Mouse (Mus musculus) forebrain, embryonic 14.5 days (tissue): ENCODE results near the gene Ube2e2. TPM values are rescaled to one million over a fixed set of nuclear protein-coding genes. Genes with fewer than 3 reads are reported as not detected.

Source experiments
- ATAC-seq: fragments of 200-750 bp; cut with Nextera tagmentation; 2 replicates; pipeline ENCODE4 v1.8.0; 2017; ENCODE audit warnings: mild to moderate bottlenecking, moderate library complexity
- DNase-seq: peaks from one replicate; pipeline ENCODE4 v3.0.0-alpha.2; 2015; ENCODE audit warnings: low spot score
- H3K27ac ChIP-seq: fragments of 300-500 bp; sonication (generic); 2 replicates; pipeline ENCODE4 v1.5.1; 2014; ENCODE audit warnings: low read depth, mild to moderate bottlenecking, control low read depth, low read length, moderate library complexity
- H3K27me3 ChIP-seq: fragments of 300-500 bp; sonication (generic); replicated peaks from 2 replicates; pipeline ENCODE4 v1.6.1; 2014; ENCODE audit warnings: low read length, control low read depth, mixed read lengths; ENCODE audit not compliant: control insufficient read depth, insufficient read depth
- H3K36me3 ChIP-seq: fragments of 300-500 bp; sonication (generic); 2 replicates; pipeline ENCODE4 v1.6.1; 2014; ENCODE audit warnings: low read length, control low read depth; ENCODE audit not compliant: control insufficient read depth, insufficient read depth
- H3K4me1 ChIP-seq: fragments of 300-500 bp; sonication (generic); 2 replicates; pipeline ENCODE4 v1.6.1; 2014; ENCODE audit warnings: antibody characterized with exemption, low read length, control low read depth; ENCODE audit not compliant: control insufficient read depth, insufficient read depth
- H3K4me2 ChIP-seq: fragments of 300-500 bp; sonication (generic); 2 replicates; pipeline ENCODE4 v1.6.1; 2014; ENCODE audit warnings: mild to moderate bottlenecking, control low read depth, low read length
- H3K4me3 ChIP-seq: fragments of 300-500 bp; sonication (generic); 2 replicates; pipeline ENCODE4 v1.5.1; 2014; ENCODE audit warnings: low read depth, low read length, control low read depth
- H3K9ac ChIP-seq: fragments of 300-500 bp; sonication (generic); 2 replicates; pipeline ENCODE4 v1.6.1; 2014; ENCODE audit warnings: mild to moderate bottlenecking, low read length, control low read depth, moderate library complexity
- H3K9me3 ChIP-seq: fragments of 300-500 bp; sonication (generic); replicated peaks from 2 replicates; pipeline ENCODE4 v1.6.1; 2016; ENCODE audit warnings: low read length, control low read depth, mixed read lengths; ENCODE audit not compliant: control insufficient read depth
- WGBS: fragments of 180-500 bp; shearing (Covaris S2); extraction: QIAGEN DNeasy Blood & Tissue Kit; methylation state at CpG from one replicate; pipeline ENCODE4 v1.1.7; 2014; 5-methylcytosine and 5-hydroxymethylcytosine counted together
- polyA plus RNA-seq: library from polyadenylated mRNA; unstranded; fragments of >200 nt; fragmentation: Nextera tagmentation; extraction: Ambion mirVana; gene quantifications from 2 replicates; pipeline ENCODE4 v1.2.1, GENCODE M21; 2014

Ube2e2 gene
- polyA plus RNA-seq, 1 experiment from 2014 or later, result 92.6 TPM

GRCm38 (mm10) chr14:18758595-18759532 is 135.2 kb downstream of the Ube2e2 start:
- DNase-seq (peak; percentile 66), ATAC-seq (peak; percentile 82)
- H3K4me1 ChIP-seq, result peaks cover 4% of the 10 kb centered on the region
- no peaks in the 10 kb centered on the region for H3K27me3 ChIP-seq
- 43% methylated on average over 2 of the region's 2 CpGs for WGBS
- H3K4me2 ChIP-seq, result no peak overlapping the region
- no peak overlapping the region for H3K27ac ChIP-seq
- no peaks in the 10 kb centered on the region for H3K9me3 ChIP-seq
- no peak overlapping the region for H3K9ac ChIP-seq
- H3K36me3 ChIP-seq, result no peaks in the 10 kb centered on the region
- H3K4me3 ChIP-seq, result no peak overlapping the region

- no peak for DNase-seq
- Histone ChIP-seq H3K27me3 (no peaks in the 10 kb centered on the region), H3K9me3 (no peaks in the 10 kb centered on the region), H3K4me1 (peaks cover 4% of the 10 kb centered on the region), H3K4me2 (no peak overlapping the region), H3K27ac (no peak overlapping the region), H3K4me3 (no peak overlapping the region), H3K9ac (no peak overlapping the region), H3K36me3 (no peaks in the 10 kb centered on the region)
- ATAC-seq, result no peak
- WGBS, result 83% methylated on average over 2 of the region's 2 CpGs
These were observed 136.1 kb downstream of the Ube2e2 start for GRCm38 (mm10) chr14:18758003-18758402.

DNA sequence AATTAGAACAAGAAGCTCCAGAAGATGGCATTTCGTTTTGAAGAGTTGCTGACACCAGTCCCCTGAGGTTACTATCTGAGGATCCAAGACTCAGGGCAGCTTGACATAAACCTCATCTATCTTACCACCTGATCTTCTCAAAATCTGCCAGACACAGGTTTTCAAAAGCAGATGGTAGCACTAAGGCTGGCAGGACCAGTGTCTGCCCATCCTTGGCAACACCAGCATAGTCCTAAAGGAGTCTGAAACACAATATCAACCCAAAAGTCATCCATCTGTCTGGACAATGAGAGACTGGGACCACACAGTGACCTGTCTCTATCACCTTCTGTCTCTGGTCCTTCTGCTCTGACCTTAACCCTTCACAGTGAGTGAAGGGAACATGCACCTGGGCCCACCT is 138.7 kb downstream of the Ube2e2 start:
- no peak overlapping the region for H3K4me3 ChIP-seq
- no peak overlapping the region for H3K27ac ChIP-seq
- H3K36me3 ChIP-seq, result no peaks in the 10 kb centered on the region
- no peaks in the 10 kb centered on the region for H3K9me3 ChIP-seq
- ATAC-seq (no peak), DNase-seq (no peak)
- no peak overlapping the region for H3K9ac ChIP-seq
- no peak overlapping the region for H3K4me2 ChIP-seq
- 72% methylated on average over 1 of the region's 1 CpGs for WGBS
- H3K4me1 ChIP-seq, result peaks cover 4% of the 10 kb centered on the region
- no peaks in the 10 kb centered on the region for H3K27me3 ChIP-seq

DNA sequence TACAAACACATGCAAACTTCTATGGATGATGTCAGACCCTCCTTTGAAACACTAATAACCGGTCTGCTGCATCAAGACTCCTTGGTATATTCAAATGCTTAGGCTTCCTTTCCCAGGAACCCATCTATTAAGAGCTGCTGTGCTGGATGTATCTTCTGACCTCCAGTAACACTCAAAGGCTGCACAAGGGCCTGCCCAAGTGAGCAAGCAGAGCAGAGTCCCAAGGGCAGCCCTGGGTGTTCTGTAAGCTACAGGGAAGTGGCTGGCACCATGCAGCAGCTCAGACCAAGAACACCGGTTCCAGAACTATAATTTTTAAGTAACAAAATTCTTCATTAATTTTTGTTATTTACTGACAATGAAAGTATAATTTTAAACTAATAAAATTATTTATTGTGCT is 139.5 kb downstream of the Ube2e2 start:
- Histone ChIP-seq H3K4me3 (no peak overlapping the region), H3K27me3 (no peaks in the 10 kb centered on the region), H3K36me3 (no peaks in the 10 kb centered on the region), H3K9ac (no peak overlapping the region), H3K27ac (no peak overlapping the region), H3K9me3 (no peaks in the 10 kb centered on the region), H3K4me2 (no peak overlapping the region), H3K4me1 (peaks cover 2% of the 10 kb centered on the region)
- DNase-seq, result no peak
- WGBS, result 84% methylated on average over 2 of the region's 2 CpGs
- ATAC-seq, result no peak

- ATAC-seq (no peak), DNase-seq (no peak)
- H3K27ac ChIP-seq, result no peak overlapping the region
- H3K4me3 ChIP-seq, result no peak overlapping the region
- no peaks in the 10 kb centered on the region for H3K9me3 ChIP-seq
- no peaks in the 10 kb centered on the region for H3K4me1 ChIP-seq
- no peak overlapping the region for H3K4me2 ChIP-seq
- 88% methylated on average over 2 of the region's 2 CpGs for WGBS
- no peaks in the 10 kb centered on the region for H3K27me3 ChIP-seq
- H3K9ac ChIP-seq, result no peak overlapping the region
- H3K36me3 ChIP-seq, result no peaks in the 10 kb centered on the region
These were observed 140.1 kb downstream of the Ube2e2 start for GRCm38 (mm10) chr14:18754001-18754400.

DNA sequence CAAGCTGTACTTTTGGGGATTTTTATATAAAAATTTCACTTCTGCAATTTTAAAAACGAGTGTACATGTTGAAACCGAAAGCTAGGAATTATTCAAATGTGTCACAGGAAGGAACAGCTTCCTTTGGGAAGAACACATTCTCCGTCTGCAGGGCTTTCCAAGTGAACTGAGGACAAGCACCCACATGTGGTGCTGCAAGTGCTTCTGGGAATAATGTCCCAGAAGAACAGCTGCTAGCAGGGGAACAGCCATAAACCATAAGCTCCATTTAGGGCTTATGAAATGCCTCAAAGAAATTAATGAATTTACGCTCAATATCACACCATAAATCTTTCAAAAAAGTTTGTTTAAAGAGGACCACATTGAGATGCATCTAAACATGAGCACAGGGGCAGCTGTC is 162.9 kb downstream of the Ube2e2 start:
- no peak for ATAC-seq

DNA sequence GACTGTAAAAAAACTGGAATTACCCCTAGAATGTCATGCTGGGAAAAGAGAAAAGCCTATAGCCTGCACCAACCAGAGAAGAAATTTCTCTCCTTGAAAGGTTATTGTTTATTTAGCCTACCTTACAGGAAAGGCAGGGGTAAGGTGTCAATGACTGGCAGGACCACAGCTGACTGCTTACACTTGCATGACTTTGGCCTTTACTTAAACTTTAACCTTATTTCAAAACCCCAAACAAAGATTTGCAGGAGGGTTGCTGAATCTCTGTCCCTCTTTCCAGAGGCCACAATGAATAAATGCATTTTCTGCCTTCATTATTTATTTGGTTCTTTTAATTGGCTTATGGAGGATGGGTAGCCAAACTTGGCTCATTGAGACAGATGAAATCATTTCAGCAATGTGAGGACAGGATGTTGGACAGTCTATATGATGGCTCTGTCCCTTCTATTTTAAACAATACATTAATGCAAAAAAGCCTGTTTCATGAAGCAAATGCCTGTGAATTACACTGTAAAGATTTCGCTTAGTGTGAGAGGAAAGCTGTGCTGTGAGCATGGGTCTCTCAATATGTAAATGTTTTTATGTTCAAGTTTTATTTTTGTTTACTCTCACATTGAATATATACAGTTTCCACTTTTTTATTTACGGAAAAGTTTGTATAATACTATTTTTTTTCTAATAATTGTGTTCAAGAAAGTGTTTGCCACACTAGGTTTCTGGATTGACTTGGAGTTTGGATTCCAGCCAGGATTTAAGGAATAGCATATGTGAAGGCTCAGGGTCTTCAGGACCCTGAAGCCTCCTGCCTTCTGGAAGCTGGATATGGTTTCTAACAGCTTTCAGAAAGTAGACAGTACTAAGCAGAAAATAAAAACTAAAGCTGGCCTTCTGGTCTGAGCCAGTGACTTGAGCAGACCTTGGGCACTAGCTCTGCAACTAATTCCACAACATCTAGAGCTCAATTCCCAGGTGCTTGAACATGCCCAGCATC is 173.2 kb downstream of the Ube2e2 start:
- no peak overlapping the region for H3K4me2 ChIP-seq
- H3K36me3 ChIP-seq, result no peaks in the 10 kb centered on the region
- no peaks in the 10 kb centered on the region for H3K4me1 ChIP-seq
- ATAC-seq, result no peak
- 94% methylated on average over 2 of the region's 2 CpGs for WGBS
- H3K9me3 ChIP-seq, result no peaks in the 10 kb centered on the region
- DNase-seq, result no peak
- H3K27ac ChIP-seq, result no peak overlapping the region
- no peak overlapping the region for H3K9ac ChIP-seq
- no peak overlapping the region for H3K4me3 ChIP-seq
- no peaks in the 10 kb centered on the region for H3K27me3 ChIP-seq

More for the DNA sequence above, 162.9 kb downstream of the Ube2e2 start:
- no peak for DNase-seq
- 75% methylated on average over 4 of the region's 4 CpGs for WGBS
- Histone ChIP-seq H3K4me3 (no peak overlapping the region), H3K4me2 (no peak overlapping the region), H3K9me3 (no peaks in the 10 kb centered on the region), H3K9ac (no peak overlapping the region), H3K27ac (no peak overlapping the region), H3K4me1 (no peaks in the 10 kb centered on the region), H3K36me3 (no peaks in the 10 kb centered on the region), H3K27me3 (no peaks in the 10 kb centered on the region)

- DNase-seq (no peak), ATAC-seq (no peak)
- Histone ChIP-seq H3K4me1 (no peaks in the 10 kb centered on the region), H3K4me2 (no peak overlapping the region), H3K36me3 (no peaks in the 10 kb centered on the region), H3K9me3 (no peaks in the 10 kb centered on the region), H3K27ac (no peak overlapping the region), H3K4me3 (no peak overlapping the region), H3K9ac (no peak overlapping the region), H3K27me3 (no peaks in the 10 kb centered on the region)
- 91% methylated on average over 1 of the region's 1 CpGs for WGBS
These were observed 177.1 kb downstream of the Ube2e2 start for GRCm38 (mm10) chr14:18716970-18717369.
